Mouse (Mus musculus): ENCODE results near the gene Dcaf1.
A peak's percentile ranks its signal among the peaks of the same experiment; 100 is the strongest.

Gene Dcaf1

GRCm38 (mm10) chr9:106881071-106881755 is 59.5 kb downstream of the Dcaf1 start:
- no peak for DNase-seq

GRCm38 (mm10) chr9:106882176-106882575 is 60.5 kb downstream of the Dcaf1 start:
- DNase-seq, result no peak

- no peak for DNase-seq
Measured at GRCm38 (mm10) chr9:106883085-106883484, 61.4 kb downstream of the Dcaf1 start.

- no peak for DNase-seq
Measured at GRCm38 (mm10) chr9:106884306-106884705, 62.6 kb downstream of the Dcaf1 start.

GRCm38 (mm10) chr9:106884996-106885900 is 63.6 kb downstream of the Dcaf1 start:
- no peak for DNase-seq

- DNase-seq, result peak; percentile 54 to 74
Measured at GRCm38 (mm10) chr9:106885901-106886731, 64.4 kb downstream of the Dcaf1 start.

GRCm38 (mm10) chr9:106886828-106887702 is 65.4 kb downstream of the Dcaf1 start, which contains the start of gene Rbm15b:
TSS of gene Rbm15b (minus strand) at chr9:106887428.
- DNase-seq, result peak; percentile 99

GRCm38 (mm10) chr9:106888346-106888745 is 66.7 kb downstream of the Dcaf1 start:
- DNase-seq, result no peak

- no peak for DNase-seq
Measured at GRCm38 (mm10) chr9:106889321-106889720, 67.6 kb downstream of the Dcaf1 start.

- peak; percentile 37 to 40 for DNase-seq
Measured at GRCm38 (mm10) chr9:106890496-106891240, 69.0 kb downstream of the Dcaf1 start.

GRCm38 (mm10) chr9:106891341-106891741 is 69.7 kb downstream of the Dcaf1 start:
- DNase-seq, result peak in 1 of 2 experiments; percentile 12

- DNase-seq, result peak; percentile 97 to 99
Measured at GRCm38 (mm10) chr9:106891829-106892551, 70.3 kb downstream of the Dcaf1 start, which contains the start of gene Manf. TSS of gene Manf (minus strand) at chr9:106891979.

- DNase-seq, result no peak
Measured at GRCm38 (mm10) chr9:106892552-106892875, 70.8 kb downstream of the Dcaf1 start.

GRCm38 (mm10) chr9:106893327-106893726 is 71.7 kb downstream of the Dcaf1 start:
- DNase-seq, result no peak

- DNase-seq, result no peak
Measured at GRCm38 (mm10) chr9:106898901-106899300, 77.2 kb downstream of the Dcaf1 start.

- no peak for DNase-seq
Measured at GRCm38 (mm10) chr9:106901596-106901995, 79.9 kb downstream of the Dcaf1 start.

- no peak for DNase-seq
Measured at GRCm38 (mm10) chr9:106903099-106903790, 81.6 kb downstream of the Dcaf1 start.

GRCm38 (mm10) chr9:106903791-106904134 is 82.1 kb downstream of the Dcaf1 start:
- peak; percentile 65 to 66 for DNase-seq

GRCm38 (mm10) chr9:106906597-106906996 is 84.9 kb downstream of the Dcaf1 start:
- no peak for DNase-seq

- no peak for DNase-seq
Measured at GRCm38 (mm10) chr9:106908174-106908573, 86.5 kb downstream of the Dcaf1 start.
